Mouse (Mus musculus): ENCODE measurements around the gene Pde4b. TPM values are rescaled to one million over a fixed set of nuclear protein-coding genes. Genes with fewer than 3 reads are reported as not detected.

Gene Pde4b
- total and polyA plus RNA-seq, 3 experiments = 0.62 to 6.8 (median 3.1) TPM

- no peak for DNase-seq
Observed at GRCm38 (mm10) chr4:102507753-102508152, 420.4 kb downstream of the Pde4b start.

- no peak for DNase-seq
Observed at GRCm38 (mm10) chr4:102510061-102510460, 422.7 kb downstream of the Pde4b start.

GRCm38 (mm10) chr4:102510939-102511391 is 423.6 kb downstream of the Pde4b start:
- DNase-seq = peak; percentile 78

GRCm38 (mm10) chr4:102511511-102511910 is 424.2 kb downstream of the Pde4b start:
- peak; percentile 55 for DNase-seq

- no peak for DNase-seq
Observed at GRCm38 (mm10) chr4:102512940-102513339, 425.6 kb downstream of the Pde4b start.

- no peak for DNase-seq
Observed at GRCm38 (mm10) chr4:102513514-102513913, 426.2 kb downstream of the Pde4b start.

- no peak for DNase-seq
Observed at GRCm38 (mm10) chr4:102514972-102515835, 427.9 kb downstream of the Pde4b start.

GRCm38 (mm10) chr4:102516395-102516794 is 429.1 kb downstream of the Pde4b start:
- DNase-seq = no peak

- DNase-seq = peak; percentile 20
Observed at GRCm38 (mm10) chr4:102516982-102517630, 429.8 kb downstream of the Pde4b start.

GRCm38 (mm10) chr4:102517653-102518052 is 430.3 kb downstream of the Pde4b start:
- no peak for DNase-seq

GRCm38 (mm10) chr4:102518341-102518740 is 431.0 kb downstream of the Pde4b start:
- no peak for DNase-seq

GRCm38 (mm10) chr4:102520669-102521261 is 433.4 kb downstream of the Pde4b start:
- no peak for DNase-seq

GRCm38 (mm10) chr4:102521434-102521833 is 434.1 kb downstream of the Pde4b start:
- no peak for DNase-seq

GRCm38 (mm10) chr4:102527361-102527760 is 440.0 kb downstream of the Pde4b start:
- DNase-seq = no peak

GRCm38 (mm10) chr4:102530797-102531196 is 443.5 kb downstream of the Pde4b start:
- DNase-seq = no peak

- DNase-seq = no peak
Observed at GRCm38 (mm10) chr4:102531729-102532128, 444.4 kb downstream of the Pde4b start.

- peak; percentile 87 for DNase-seq
Observed at GRCm38 (mm10) chr4:102533183-102534048, 446.1 kb downstream of the Pde4b start.

- DNase-seq = no peak
Observed at GRCm38 (mm10) chr4:102534049-102534730, 446.8 kb downstream of the Pde4b start.

GRCm38 (mm10) chr4:102535886-102536285 is 448.5 kb downstream of the Pde4b start:
- no peak for DNase-seq

GRCm38 (mm10) chr4:102538266-102538665 is 450.9 kb downstream of the Pde4b start:
- DNase-seq = no peak

- DNase-seq = no peak
Observed at GRCm38 (mm10) chr4:102538793-102539192, 451.4 kb downstream of the Pde4b start.

Data from adrenal gland, adult 2 months (tissue).